Mouse (Mus musculus) left cerebral cortex, adult 18-20 months (tissue): ENCODE results near the gene Mpo. TPM values are rescaled to one million over a fixed set of nuclear protein-coding genes. Genes with fewer than 3 reads are reported as not detected.
A peak's percentile ranks its signal among the peaks of the same experiment; 100 is the strongest.

Experiments
- DNase-seq, 2 experiments: peaks; one replicate each; pipeline ENCODE4 v3.0.0; 2021 to 2022; ENCODE audit warnings: low spot score in 2 of 2, mixed read lengths in 1 of 2
- total RNA-seq, 2 experiments: library from RNA; stranded (reverse); gene quantifications; 2 replicates each; pipeline ENCODE4 v1.2.3; 2021

Mpo gene
- total RNA-seq, 2 experiments from 2014 or later, result 0.26 TPM; not detected in 1

DNA sequence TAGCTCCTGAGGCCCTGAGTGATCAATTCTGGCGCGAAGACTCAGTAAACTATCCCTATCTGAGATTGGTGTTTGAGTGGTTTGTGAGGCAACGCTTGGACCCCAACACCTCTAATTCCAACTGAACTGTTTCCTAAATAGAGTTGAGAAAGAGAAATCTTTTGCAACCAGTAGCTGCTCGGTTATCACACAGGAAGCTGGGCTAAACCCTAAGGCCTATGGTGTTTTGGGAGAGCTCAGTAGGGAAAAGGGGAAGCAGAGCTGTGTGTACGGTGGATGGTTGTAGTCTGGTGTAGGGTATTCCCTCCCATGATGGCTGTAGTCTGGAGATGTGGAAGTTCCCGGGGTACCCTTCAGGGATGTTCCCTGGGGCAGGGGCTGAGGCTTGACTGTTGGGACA is 3.3 kb upstream of the Mpo start:
- no peak for DNase-seq

DNA sequence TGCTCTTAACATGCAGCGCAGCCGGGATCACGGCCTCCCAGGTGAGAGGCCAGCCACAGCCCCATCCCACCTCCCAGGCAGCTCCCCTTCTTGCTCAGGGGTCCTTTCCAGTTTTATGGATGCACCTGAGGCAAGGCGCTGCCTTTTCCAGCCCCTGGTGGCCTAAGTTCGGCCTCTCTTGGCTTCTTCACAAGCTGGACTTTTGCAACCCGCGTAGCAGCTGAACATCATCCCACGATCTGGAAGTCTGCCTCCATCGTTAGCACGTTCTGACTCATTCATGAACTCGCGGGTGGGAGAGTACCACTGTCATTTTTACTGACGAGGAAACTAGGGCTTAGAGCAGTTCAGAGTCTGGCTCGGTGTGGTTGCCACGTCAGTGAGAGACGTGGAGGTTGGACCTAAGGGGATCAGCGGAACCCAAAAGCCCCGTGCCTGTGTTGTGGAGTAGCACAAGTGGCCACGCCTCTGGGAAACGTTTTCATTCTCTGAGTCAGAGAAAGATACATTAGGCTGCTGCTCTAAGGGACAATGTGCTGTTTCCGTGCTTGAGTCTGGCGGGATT is 8.4 kb downstream of the Mpo start:
- DNase-seq, result peak; percentile 55 to 70

DNA sequence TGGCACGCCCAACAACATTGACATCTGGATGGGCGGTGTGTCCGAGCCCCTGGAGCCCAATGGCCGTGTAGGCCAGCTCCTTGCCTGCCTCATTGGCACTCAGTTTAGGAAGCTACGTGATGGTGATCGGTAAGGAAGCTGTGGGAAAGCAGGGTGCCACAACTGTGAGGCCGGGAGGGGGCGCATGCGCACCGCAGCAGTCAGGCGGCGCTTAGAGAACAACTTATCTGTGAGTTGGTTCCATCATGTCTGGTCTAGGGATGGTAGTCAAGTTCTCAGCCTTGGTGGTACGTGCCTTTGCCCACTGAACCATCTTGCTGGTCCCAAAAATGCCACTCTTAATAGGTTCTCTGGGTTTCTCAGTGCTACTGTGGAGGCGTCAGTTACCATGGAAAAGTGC is 9.2 kb downstream of the Mpo start:
- DNase-seq, result peak; percentile 26 to 51

DNA sequence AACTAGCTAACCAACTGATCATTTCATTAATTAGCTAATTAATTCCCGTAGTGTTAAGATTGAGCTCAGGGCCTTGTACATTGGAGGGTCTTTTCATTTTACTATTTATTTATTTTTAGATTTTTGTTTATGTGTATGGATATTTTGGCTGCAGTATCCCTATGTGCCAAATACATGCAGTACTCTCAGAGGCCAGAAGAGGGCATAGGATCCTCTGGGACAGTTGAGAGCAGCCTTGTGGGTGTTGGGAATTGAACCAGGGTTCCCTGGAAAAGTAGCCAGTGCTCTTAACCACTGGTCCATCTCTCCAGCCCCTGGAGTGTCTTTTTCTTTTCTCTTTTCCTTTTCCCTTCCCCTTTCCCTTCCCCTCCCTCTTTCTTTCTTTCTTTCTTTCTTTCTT is 12.1 kb downstream of the Mpo start:
- no peak for DNase-seq

DNA sequence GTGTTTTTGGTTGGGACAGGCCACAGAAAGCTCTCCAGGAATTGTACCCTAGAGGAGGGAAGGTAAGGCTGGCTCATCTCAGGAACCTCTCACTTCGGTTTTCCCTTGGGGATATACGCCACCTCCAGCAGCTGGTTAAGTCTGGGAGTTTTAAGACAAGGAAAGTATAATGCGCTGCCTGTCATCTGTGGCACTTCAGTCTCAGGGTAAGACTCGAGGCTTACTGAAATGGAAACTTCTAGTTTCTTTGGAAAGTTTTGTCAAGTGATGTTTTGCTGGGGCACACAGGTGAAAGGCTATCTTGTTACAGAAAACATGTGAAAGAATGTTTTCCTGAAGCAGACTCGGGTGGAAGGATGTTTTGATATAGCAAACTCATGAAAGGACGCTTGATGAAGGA is 14.1 kb downstream of the Mpo start:
- DNase-seq, result no peak

DNA sequence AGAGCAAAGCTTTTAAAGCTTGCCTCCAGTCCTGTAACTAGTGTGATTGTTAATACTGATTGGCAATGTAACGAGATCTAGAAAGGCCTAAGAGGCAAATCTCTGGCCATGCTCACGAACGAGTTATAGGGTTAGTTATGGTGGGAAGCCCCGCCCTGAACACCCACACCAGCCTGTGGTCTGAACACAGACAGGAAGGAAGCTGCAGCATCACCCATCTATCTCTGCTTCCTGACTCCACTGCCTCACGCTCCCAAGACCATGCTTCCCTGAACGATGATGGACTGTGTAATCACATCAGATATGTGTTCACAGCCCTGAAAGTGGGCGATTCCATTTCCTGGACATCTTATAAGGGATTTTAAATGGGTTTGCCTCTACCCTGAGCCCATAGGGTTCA is 14.9 kb downstream of the Mpo start:
- DNase-seq, result no peak

DNA sequence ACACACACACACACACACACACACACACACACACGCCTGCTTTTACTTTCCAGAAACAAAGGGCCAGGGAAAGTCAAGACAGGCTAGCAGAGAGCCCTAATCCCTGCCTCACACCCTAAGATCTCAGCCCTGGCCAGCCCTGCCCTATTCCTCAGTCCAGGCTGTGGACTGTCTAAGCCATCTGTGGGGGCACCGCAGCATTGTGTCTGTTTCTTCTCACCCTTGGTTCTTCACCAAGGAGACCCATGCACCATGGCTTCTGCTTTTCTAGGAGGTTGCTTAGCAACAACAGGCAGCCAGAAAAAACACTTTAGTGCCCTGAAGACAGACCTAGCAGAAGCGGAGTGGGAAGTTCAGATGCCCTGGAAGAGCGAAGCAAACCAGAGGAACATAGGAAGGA is 18.0 kb downstream of the Mpo start:
- no peak for DNase-seq

DNA sequence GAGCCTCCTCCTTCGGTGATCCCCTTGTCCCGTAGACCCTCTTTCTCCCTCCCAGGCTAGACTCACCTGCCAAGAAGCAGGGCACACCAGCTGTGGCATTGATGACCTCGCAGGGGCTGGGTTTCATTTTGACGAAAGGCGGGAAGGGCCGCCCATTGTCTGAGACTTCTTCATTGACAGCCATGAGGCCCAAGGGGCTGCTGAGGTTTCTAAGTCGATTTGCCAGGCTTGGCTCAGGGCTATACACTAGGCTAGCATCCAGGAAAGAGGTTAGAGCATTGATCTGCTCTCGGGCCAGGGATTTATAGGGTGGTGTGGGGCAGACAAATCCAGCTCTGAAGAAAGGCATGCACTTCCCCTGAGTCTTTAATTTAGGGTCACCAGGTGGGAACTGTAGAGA is 21.4 kb downstream of the Mpo start:
- no peak for DNase-seq

DNA sequence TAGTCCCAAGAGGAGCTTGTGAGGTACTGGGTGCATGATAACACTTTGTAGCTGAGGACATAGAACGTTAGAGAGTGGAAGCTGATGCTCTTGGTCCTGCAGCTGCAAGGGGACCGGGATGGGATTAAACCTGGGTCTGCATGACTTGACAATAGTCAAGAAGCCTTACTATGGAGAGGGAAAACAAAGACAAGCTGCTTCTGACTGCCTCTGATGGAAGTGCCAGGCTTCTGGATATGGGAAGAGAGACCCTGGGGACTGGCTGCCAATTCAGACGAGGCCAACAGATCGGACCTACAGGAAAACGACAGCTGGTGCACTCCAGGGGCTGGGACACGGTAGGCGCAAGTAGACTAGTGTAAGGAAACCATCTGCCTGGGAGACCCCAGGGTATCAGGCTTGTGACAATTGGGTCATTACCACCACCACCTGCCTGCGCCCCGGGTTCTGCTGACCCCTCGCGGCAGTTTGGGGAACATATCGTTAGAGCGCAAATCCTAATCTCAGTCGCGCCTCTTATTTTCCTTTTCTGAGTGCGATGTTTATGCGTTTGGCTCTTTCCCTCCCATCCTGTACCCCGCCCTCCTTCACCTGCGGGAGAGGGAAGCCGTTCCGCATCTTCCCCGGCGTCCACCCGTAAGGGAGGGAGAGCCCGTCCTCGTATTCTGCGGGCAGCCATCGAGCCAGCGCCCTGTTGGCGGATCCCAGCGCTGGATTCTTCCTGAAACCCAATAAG is 23.5 kb downstream of the Mpo start:
- peak; percentile 45 to 57 for DNase-seq

DNA sequence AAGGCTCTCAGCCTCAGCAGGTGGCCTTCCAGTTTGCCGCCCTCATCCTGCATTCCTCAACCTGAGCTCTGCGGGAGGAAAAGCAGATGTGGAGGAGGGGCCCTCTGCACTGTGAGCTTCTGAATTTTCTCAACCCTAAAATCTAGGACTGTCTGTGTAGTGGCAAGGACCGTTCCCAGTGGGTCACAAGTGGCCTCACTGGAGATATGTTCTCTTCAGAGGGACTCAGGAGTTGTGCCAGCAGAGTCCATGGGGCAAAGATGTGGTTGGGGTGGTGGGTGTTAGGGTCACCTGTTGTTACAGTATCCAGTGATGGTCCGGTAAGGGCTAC is 24.0 kb downstream of the Mpo start:
- DNase-seq, result no peak

DNA sequence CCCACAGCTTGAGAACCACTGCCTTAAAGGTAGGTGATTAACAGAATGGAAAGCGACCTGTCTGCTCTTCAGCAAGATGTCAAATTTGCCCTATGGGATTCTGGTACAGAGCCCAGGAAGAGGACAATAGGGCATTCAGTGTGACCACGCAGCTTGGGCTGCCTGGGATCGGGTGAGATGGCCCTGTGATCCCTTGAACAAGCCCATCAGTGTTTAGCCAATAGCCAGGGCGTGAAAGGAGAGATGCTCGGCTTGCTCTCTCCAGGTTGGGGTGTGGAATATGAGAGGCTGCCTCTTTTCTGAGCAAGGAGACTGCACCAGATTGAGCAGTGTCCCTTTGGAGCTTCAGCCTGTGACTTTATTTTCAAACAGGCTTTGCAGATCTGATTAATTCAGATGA is 28.1 kb downstream of the Mpo start:
- DNase-seq, result no peak

DNA sequence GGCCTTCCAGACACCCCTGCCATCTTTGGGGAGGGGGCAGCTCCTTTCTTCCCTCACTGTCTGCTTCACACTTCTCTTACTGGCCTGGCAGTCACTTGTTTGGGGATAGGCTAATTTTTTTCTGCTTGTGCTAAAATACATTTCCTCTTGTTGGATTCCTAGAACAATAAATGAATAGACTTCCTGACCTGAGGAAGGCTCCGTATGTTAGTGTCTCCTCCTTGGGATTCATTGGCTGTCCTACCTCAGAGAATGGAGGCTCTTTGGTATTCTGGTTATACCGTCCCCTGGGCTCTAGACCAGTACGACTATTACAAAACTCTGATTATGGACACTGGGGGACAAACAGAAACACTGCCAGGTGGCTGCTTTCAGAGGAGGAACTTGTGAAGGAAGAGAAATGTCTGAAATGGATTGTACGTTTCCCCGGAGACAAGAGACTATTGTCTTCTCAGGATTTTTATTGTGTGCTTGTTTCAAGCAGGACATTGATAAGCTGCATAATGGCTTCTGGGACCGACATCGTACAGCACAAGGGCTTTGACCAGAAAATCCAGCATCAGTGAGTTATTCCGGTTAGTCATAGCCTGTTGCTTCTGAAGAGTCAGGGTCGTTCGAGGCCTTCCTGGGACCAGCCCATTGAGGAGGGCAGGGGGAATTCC is 35.0 kb downstream of the Mpo start, which contains the start of gene Lpo:
Gene Lpo (minus strand): TSS at position 51 of the 662 bp plus-strand sequence.
- no peak for DNase-seq

DNA sequence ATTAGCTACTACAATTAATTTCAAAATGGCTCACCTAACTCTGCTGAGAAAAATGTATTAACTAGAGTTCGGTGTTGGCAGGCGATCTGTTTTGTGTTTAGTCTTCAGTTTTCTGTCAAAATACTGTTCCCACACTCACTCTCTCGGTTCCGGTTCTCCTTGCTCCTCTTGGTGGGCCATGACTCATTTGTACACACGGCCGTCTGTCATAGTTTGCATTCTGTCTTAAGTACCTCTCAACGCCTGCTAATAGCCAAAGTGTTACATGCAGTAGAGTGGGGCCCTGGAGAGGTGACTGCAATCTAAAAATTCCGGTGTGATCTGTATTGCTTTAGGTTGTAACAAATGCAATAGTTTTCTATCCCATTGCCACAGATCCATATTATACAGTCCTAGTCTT is 47.3 kb downstream of the Mpo start:
- no peak for DNase-seq

DNA sequence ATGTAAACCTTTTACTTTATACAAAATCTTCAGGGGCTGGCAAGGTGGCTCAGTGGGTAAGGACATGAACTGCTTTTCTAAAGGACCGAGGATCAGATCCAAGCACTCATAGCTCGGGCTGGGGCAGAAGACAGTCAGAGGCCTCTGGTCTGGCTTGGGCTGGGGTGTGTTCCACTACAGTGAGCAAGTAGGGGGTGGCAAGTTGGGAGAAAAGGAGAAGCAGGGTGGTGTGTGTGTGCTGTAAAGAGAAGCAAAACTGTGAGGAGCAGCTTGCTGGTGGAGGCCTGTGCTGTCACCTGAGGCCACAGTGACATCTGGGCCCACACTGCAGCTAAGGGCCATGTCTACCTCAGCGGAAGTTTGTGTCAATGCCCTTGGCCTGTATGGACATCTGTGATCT is 48.1 kb downstream of the Mpo start:
- DNase-seq, result no peak

DNA sequence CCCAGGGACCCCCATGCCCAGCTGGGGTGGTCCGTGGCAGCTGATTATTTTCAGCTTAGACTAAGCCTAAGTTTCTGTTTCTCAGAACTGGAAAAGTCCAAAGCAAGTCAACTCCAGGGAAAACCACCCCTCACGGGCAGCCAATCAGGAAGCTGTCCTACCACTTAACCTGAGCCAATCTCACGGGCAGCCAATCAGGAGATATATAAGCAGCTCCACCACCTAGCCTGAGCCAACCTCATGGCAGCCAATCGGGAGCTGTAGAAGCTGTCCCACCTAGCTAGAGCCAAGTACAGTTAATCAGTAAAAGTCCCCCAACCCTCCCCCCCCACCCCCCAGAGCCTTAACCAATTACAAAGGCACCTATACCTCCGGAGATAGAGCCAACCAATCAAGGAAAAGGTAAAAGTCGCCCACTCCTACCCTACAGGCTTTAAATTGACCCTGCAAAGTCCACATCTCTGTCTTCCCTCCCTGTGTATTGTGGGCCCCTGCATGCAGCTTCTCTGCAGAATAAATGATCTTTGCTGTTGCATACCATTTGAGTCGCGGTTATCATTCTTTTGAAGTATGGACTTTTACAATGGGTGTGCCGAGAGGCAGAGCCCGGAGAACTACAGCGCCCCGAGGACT is 53.7 kb downstream of the Mpo start:
- no peak for DNase-seq

DNA sequence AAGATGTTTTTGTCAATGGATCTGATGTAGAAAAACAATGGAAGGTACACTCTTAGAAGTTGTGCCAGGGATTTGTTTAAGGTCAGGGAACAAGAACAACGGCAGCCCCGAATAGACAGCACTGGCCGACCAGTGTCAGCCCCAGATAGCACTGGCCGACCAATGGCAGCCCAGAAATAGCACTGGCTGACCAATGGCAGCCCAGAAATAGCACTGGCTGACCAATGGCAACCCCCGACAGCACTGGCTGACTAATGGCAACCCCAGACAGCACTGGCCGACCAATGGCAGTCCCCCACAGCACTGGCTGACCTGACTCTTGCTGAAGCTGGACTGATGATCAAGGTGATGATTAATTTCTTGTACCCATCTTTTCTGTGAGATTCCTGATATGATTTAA is 54.5 kb downstream of the Mpo start:
- DNase-seq, result no peak

DNA sequence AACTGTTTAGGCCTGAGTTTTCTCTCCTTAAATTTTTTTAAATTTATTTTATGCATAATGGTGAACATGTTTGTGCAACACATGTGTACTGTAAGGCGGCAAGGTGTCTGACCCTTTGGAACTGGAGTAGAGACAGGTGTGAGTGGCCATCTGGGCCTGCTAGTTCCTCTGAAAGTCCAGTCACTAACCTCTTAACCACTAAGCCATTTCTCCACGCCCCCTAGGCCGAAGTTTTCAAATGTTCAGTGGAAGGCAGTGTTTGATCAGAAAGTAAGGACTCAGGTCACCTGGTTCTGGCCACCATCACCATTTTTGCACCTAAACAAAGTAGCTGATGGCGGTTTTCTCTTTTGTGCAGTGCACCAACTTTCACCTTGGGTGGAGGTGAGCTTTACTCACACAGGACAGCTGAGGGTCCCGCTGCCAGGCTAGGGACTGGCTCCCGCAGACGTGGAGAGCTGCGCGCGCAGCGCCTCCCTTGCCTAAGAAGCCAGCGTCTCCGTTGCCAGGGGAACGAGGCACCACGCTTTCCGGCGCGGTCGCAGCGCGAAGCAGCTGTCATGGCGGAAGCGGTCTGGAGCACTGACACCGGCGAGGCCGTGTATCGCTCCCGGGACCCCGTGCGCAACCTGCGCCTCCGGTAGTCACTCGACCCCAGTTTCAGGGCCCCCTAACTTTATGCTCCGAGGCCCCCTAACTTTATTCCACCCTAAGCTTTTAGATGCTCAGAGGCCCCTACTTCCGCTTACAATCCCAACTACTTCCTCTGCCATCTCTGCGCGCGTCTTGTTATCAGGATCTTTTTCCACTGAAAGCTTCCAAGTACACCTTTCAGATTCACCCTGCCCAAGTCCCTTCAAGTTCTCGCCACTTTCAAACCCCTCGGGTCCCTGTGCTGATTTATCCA is 59.6 kb downstream of the Mpo start, which contains the start of gene Mks1:
Gene Mks1 (plus strand): TSS at position 526 of the 907 bp plus-strand sequence.
- peak; percentile 90 to 92 for DNase-seq

DNA sequence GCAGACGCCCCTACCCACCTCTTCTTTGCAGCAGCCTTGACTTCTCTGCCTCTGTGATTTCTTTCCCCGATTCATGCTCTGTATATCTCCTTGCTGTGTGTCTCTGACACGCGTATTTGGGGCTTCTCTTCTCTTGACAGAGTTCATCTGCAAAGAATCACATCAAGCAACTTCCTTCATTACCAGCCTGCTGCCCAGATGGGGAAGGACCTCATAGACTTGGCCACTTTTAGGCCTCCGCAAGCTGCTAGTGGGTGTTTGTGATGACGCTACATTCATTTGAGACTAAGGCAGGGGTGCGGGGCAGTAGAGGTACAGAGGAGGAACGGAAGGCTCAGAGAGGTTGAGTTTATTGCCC is 60.2 kb downstream of the Mpo start:
- DNase-seq, result peak; percentile 31 to 47
